Mouse (Mus musculus) spleen, embryonic (tissue): Measurements from ENCODE around the gene Mpg.

Experiments used
- CTCF ChIA-PET: fragments of 350-600 bp; sonication (Branson Sonifier 250); formaldehyde crosslinking; loops from one replicate; lab custom pipeline; 2022; lab: Charles Lee

Mpg gene

GRCm38 (mm10) chr11:32250880-32251763, 24.8 kb downstream of the Mpg start:
- CTCF ChIA-PET, result no interaction called here

DNA sequence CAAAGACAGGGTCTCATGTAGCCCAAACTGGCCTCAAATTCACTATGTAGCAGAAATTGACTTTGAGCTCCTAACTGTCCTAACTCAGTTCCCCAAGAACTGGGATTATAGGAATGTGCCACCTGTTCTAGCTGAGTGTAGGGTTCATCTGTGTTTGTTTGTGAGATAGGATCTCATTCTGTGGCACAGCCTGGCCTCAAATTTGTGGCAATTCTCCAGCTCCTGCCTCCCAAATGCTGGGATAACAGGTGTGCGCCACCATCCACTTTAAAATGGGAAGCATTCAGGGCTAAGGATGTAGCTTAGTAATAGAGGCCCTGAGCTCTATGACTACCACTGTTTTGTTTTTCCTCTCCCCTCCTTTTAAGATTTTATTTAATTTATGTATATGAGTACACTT, 26.8 kb downstream of the Mpg start:
- CTCF ChIA-PET, result interaction anchor here (0.6 kb wide), 1 partner anchor 92 kb away, joined by 3 read pairs; no protein-coding TSS in a partner anchor

DNA sequence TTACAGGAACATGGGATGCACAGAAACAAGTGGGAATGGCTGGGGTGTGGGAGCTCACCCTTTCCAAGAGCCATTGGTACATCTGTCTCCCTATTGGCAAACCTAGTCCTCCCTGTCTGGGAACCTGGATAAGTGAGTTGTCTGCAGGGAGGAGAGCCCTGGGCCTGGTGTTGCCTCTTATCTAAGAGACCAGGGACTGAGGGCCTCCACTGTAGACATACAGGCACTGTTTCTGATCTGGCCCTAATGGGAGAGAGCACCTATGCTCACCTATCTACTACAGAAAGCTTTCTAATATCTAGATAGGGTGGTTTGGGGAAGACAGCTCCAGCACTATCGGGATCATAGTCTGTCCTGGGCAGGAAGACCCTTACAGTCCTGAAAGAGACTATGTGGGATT, 29.8 kb downstream of the Mpg start:
- CTCF ChIA-PET, result no interaction called here

DNA sequence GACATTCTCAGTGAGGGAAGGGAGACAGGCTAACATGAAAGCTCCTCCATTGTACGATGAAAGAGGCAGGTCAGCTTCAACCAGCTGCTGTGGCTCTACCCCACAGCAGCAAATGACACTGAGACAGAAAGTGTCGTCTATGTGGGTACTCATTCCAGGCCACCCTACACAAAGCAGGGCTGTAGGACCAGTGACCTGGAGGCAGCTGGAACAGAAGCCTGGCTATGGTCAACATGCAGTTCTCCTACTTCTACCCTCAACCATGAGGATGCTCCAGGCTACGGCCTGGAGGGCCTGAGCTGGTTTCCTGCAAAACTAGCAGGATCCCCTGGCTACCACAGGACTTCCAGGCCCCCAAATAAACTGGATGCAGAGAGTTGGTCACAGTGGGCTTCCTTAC, 30.3 kb downstream of the Mpg start:
- CTCF ChIA-PET, result no interaction called here

GRCm38 (mm10) chr11:32262674-32263415, 36.5 kb downstream of the Mpg start:
- CTCF ChIA-PET, result interaction anchor here (1.0 kb wide), 1 partner anchor 15 kb away, joined by 3 read pairs; no protein-coding TSS in a partner anchor

DNA sequence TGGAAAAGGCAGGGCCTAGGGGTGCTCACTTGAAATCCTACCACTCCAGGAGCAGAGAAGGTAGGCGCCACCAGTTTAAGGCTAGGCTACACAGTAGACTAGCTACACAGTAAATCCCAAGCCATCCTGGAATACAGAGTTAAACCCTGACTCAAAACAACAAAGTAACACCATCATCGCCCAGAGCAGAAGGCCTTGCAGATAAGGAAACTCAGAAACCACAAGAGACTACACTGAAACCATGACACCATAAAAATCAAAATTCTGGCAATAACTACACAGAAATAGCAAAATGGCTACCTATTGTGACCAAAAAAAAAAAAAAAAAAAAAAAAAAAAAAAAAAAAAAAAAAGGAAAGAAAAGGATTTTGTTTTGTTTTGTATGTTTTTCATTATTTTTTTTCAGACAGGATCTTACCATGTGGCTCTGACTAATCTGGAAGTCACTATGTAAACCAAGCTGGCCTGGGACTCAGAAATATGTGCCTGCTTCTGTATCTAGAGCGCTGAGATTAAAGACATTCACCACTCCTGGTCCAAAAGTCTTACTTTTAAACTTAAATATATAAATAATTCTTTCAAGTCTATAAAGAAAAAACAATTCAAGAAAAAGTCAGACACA, 38.9 kb downstream of the Mpg start:
- CTCF ChIA-PET, result no interaction called here

DNA sequence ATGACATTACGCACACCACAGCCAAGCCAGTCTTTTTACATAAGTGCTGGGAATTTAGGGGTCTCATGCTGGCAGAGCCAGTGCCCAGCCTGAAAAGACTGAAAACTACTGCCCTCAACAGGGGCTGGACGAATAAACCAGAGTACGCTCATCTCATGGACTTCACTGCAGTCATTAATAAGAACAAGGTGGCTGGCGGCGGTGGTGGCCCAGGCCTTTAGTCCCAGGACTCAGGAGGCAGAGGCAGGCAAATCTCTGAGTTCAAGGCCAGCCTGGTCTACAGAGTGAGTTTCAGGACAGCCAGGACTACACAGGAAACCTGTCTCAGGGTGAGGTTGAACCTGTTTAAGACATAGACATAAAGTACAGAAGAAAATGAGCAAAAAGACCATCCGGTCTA, 39.9 kb downstream of the Mpg start:
- CTCF ChIA-PET, result no interaction called here

GRCm38 (mm10) chr11:32266776-32267175, 40.5 kb downstream of the Mpg start:
- CTCF ChIA-PET, result no interaction called here

DNA sequence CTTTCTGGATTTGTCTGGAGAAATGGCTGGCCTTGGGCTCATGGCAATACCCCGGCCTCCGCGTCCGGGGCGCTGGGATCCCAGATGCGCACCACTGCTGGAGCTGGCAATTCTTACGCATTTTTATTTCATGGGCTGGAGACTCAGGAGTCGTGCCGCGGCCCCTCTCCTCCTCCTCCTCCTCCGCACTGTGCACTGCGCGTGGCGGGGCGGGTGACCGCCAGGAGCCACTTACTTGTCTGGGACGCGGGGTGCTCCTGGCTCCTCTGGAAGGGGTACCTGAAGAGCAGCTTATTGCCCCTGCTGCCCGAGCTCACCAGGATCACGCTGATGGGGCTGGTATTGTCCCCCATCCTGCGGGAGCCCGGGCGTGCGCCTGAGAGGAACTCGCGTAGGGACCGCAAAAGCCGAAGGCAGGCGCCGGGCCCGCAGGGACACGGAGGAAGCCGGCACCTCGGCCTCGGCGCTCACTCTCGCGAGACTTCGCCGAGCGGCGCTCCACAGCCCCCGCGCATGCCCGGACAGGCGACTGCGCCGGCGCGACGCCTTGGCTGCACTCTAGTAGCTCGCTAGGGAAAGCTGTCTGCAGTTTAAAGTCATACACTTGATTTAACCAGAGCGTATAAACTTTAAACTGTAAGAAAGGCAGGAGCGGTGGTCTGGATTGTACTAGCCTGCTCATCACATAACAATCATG, 41.0 kb downstream of the Mpg start, which contains the start of gene Nprl3:
Gene Nprl3, minus strand, starts transcription at position 520 of the 697 bp plus-strand sequence.
- CTCF ChIA-PET, result no interaction called here

- CTCF ChIA-PET, result interaction anchor here (0.6 kb wide), 1 partner anchor 319 kb away, joined by 3 read pairs; no protein-coding TSS in a partner anchor
Measured at GRCm38 (mm10) chr11:32267964-32268363, 41.7 kb downstream of the Mpg start.

- CTCF ChIA-PET, result no interaction called here
Measured at GRCm38 (mm10) chr11:32268952-32269351, 42.6 kb downstream of the Mpg start.

DNA sequence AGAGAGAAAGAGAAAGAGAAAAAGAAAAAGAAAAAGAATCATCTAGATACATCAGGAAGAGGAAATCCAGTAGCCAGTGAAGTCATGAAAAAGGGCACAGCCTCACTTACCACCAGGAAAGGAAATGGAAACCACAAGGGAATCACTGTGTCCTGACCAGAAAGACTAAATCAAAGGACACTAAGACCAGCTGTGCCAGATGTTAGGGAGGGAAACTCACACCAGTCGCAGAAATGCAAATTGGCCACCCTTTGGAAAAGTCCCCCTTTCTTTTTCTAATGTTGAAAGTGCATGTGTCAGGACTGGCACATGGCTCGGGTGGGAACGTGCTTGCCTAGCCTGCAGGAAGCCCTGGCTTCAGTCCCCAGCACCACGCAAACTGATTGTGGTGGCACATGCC, 44.9 kb downstream of the Mpg start:
- CTCF ChIA-PET, result no interaction called here

DNA sequence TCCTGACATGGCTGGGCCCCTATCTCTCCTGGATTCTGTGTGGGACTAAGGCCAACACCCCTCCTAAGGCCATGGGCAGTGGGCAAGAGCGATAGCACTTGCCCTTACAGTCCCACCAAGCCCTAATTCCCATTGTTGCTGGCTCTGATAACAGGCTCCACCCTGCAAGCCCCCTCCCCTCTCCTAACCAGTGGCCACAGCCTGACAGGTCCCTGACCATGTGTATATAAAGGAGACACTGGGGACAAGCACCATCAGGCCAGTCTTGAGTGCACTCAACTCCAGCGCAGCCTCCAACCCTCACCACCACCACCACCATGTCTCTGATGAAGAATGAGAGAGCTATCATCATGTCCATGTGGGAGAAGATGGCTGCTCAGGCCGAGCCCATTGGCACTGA, 50.0 kb downstream of the Mpg start, which contains the start of gene Hba-x:
Gene Hba-x, plus strand, starts transcription at position 54 of the 400 bp plus-strand sequence.
- CTCF ChIA-PET, result no interaction called here

DNA sequence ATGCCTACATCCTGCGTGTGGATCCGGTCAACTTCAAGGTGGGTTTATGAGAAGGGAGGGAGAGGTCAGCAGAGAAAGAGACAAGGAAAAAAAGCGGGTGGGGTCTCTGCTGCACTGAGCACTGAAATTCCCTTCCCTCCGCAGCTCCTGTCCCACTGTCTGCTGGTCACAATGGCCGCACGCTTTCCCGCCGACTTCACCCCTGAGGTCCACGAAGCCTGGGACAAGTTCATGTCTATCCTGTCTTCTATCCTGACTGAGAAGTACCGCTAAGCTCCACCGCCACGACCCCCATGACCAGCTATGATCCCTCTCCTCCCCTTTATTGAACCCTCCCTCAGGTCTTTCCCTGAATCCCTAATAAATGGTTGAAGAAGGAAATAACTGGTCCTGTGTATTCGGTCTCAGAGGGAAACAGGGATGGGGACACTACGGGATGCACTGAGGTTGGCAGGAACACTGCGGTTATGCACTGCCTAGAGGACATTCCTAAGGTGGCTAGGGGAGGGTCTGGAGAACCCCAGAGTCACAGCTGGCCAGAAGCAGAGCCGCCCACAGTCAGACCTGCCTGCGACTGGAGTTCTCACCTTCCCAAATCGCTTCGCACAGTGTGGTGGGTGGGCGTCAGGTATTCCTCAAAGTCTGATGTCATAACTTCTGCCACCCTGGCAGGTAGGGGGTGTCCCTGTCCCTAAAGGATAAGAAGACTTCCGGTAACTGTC, 51.6 kb downstream of the Mpg start:
- CTCF ChIA-PET, result interaction anchor here (1.1 kb wide), 1 partner anchor 95 kb away, joined by 4 read pairs; no protein-coding TSS in a partner anchor

DNA sequence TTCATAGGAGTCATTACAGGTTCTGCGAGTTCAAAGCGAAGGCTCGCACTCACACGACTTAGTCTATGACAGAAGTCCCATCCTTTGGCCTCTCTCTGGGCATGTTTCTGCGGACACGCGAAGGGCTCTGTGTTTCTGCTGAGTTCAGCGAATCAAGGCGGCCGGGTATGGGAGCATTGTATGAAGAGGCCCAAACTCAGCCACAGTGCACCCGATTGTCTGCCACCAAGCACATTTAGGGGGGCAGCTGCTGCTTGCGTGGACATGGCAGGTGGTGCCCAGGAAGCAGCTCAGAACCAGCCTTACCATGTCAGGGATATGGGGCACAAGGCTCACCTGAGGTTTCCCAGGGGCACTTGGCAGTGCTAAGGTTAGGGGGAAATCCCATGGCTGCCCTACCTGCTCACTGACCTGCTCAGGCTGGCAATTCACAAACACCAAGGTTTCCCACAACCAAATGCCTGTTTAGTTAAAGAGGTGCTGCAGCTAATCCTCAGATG, 52.2 kb downstream of the Mpg start:
- CTCF ChIA-PET, result interaction anchor here (1.1 kb wide), 1 partner anchor 96 kb away, joined by 4 read pairs; no protein-coding TSS in a partner anchor

GRCm38 (mm10) chr11:32280646-32281045, 54.3 kb downstream of the Mpg start:
- CTCF ChIA-PET, result no interaction called here

DNA sequence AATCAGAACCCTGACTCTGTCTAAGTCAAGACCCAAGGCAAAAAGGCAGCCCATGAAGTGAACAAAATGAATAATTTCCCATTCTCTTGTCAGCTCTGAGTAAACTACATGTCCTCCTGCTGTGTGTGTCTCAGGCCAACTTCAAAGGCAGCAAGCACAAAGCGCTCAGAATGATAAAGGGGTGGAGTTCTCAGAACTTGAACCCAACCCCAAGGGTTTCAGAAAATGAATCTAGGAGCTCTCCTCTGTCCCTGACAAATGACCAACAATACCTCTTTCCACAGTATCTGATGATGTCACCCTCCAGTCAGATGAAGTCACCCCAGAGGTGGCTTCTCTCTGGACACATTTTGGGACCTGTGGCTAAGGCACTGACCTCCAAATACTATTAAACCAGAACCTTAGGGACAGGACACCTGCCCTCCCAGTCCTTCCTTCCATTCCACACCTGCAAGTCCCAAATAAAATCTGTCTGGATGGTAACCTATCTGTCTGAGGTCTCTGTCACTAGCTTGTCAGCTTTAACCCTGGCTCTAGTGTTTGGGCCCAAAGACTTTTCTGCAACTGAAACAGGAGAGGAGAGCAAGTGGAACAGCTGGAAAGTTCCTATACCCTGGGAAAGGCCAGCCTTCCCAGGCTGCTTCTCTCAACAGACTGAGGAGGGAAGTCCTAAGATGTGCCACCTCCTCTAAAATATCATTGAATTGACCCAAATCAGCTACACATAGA, 55.3 kb downstream of the Mpg start:
- CTCF ChIA-PET, result no interaction called here
